Mouse (Mus musculus): ENCODE results near the gene Mkks. TPM values are rescaled to one million over a fixed set of nuclear protein-coding genes. Genes with fewer than 3 reads are reported as not detected.
"Not testable (repeated sequence)": the region's sequence is repeated elsewhere in the genome, so short reads cannot be mapped to it uniquely, and the experiment has no call there.

The Mkks gene
- polyA plus RNA-seq, 1 experiment from 2014 or later, result 26.2 TPM

GRCm38 (mm10) chr2:136894494-136894893, 3.3 kb upstream of the Mkks start:
- no peak overlapping the region for H3K4me2 ChIP-seq (replicated peaks; ENCODE audit: low read depth)
- no peaks in the 10 kb centered on the region for H3K36me3 ChIP-seq (ENCODE audit: control insufficient read depth, insufficient read depth)
- 74% methylated on average over 2 of the region's 2 CpGs for WGBS
- no peaks in the 10 kb centered on the region for H3K9me3 ChIP-seq (ENCODE audit: control insufficient read depth)
- no peak overlapping the region for H3K4me3 ChIP-seq (ENCODE audit: low read depth, low read length)
- no peaks in the 10 kb centered on the region for H3K27me3 ChIP-seq (replicated peaks; ENCODE audit: control insufficient read depth, insufficient read depth, low read length)
- H3K9ac ChIP-seq (ENCODE audit: low read depth, low read length), result no peak overlapping the region
- no peak overlapping the region for H3K27ac ChIP-seq (ENCODE audit: low read depth, low read length)
- no peaks in the 10 kb centered on the region for H3K4me1 ChIP-seq (replicated peaks; ENCODE audit: control insufficient read depth, insufficient read depth, low read length)
- ATAC-seq, result no peak
- TF ChIP-seq CTCF (IDR thresholded peaks at IDR 0.05; ENCODE audit: low read depth), result no peak

- Histone ChIP-seq H3K4me3 (ENCODE audit: low read depth, low read length) (peak overlapping the region; percentile 73), H3K4me1 (replicated peaks; ENCODE audit: control insufficient read depth, insufficient read depth, low read length) (no peaks in the 10 kb centered on the region), H3K9ac (ENCODE audit: low read depth, low read length) (peak overlapping the region; percentile 60), H3K9me3 (ENCODE audit: control insufficient read depth) (no peaks in the 10 kb centered on the region), H3K27ac (ENCODE audit: low read depth, low read length) (peak overlapping the region; percentile 73), H3K36me3 (ENCODE audit: control insufficient read depth, insufficient read depth) (no peaks in the 10 kb centered on the region), H3K4me2 (replicated peaks; ENCODE audit: low read depth) (peak overlapping the region; percentile 63), H3K27me3 (replicated peaks; ENCODE audit: control insufficient read depth, insufficient read depth, low read length) (no peaks in the 10 kb centered on the region)
- WGBS, result under 1% methylated on average over 23 of the region's 23 CpGs
- peak; percentile 29 for TF ChIP-seq CTCF (IDR thresholded peaks at IDR 0.05; ENCODE audit: low read depth)
- ATAC-seq, result peak; percentile 80
Observed at GRCm38 (mm10) chr2:136891951-136892371, 772 bp upstream of the Mkks start.

- not testable (repeated sequence) for H3K4me1 ChIP-seq (replicated peaks; ENCODE audit: control insufficient read depth, insufficient read depth, low read length); H3K36me3 ChIP-seq (ENCODE audit: control insufficient read depth, insufficient read depth); H3K9me3 ChIP-seq (ENCODE audit: control insufficient read depth); H3K27me3 ChIP-seq (replicated peaks; ENCODE audit: control insufficient read depth, insufficient read depth, low read length)
- WGBS, result 3% methylated on average over 15 of the region's 15 CpGs
- H3K4me3 ChIP-seq (ENCODE audit: low read depth, low read length), result peak overlapping the region; percentile 73
- peak overlapping the region; percentile 76 for H3K9ac ChIP-seq (ENCODE audit: low read depth, low read length)
- ATAC-seq, result peak; percentile 68
- H3K27ac ChIP-seq (ENCODE audit: low read depth, low read length), result peak overlapping the region; percentile 92
- peak overlapping the region; percentile 59 for H3K4me2 ChIP-seq (replicated peaks; ENCODE audit: low read depth)
Observed at GRCm38 (mm10) chr2:136890716-136891067, 497 bp downstream of the Mkks start.

GRCm38 (mm10) chr2:136886846-136887245, 4.3 kb downstream of the Mkks start:
- WGBS, result 58% methylated on average over 4 of the region's 4 CpGs

GRCm38 (mm10) chr2:136885579-136885978, 5.6 kb downstream of the Mkks start, which contains the start of gene AL731706.2:
AL731706.2 (minus strand) TSS chr2:136885679.
- H3K4me3 ChIP-seq (ENCODE audit: low read depth, low read length), result no peak within 1 kb of the TSS
- H3K4me1 ChIP-seq (replicated peaks; ENCODE audit: control insufficient read depth, insufficient read depth, low read length), result no peaks in the 10 kb centered on the region
- no peaks in the 10 kb centered on the region for H3K9me3 ChIP-seq (ENCODE audit: control insufficient read depth)
- WGBS, result 93% methylated on average over 2 of the region's 2 CpGs
- no peak within 1 kb of the TSS for H3K4me2 ChIP-seq (replicated peaks; ENCODE audit: low read depth)
- no peaks in the 10 kb centered on the region for H3K27me3 ChIP-seq (replicated peaks; ENCODE audit: control insufficient read depth, insufficient read depth, low read length)
- peaks cover 37% of the 10 kb centered on the region for H3K36me3 ChIP-seq (ENCODE audit: control insufficient read depth, insufficient read depth)
- TF ChIP-seq CTCF (IDR thresholded peaks at IDR 0.05; ENCODE audit: low read depth), result no peak
- H3K27ac ChIP-seq (ENCODE audit: low read depth, low read length), result no peak within 1 kb of the TSS
- H3K9ac ChIP-seq (ENCODE audit: low read depth, low read length), result no peak within 1 kb of the TSS
- ATAC-seq, result no peak

More at GRCm38 (mm10) chr2:136886846-136887245, 4.3 kb downstream of the Mkks start:
- Histone ChIP-seq H3K4me2 (replicated peaks; ENCODE audit: low read depth) (no peak overlapping the region), H3K4me3 (ENCODE audit: low read depth, low read length) (no peak overlapping the region), H3K9ac (ENCODE audit: low read depth, low read length) (no peak overlapping the region), H3K27me3 (replicated peaks; ENCODE audit: control insufficient read depth, insufficient read depth, low read length) (no peaks in the 10 kb centered on the region), H3K4me1 (replicated peaks; ENCODE audit: control insufficient read depth, insufficient read depth, low read length) (no peaks in the 10 kb centered on the region), H3K27ac (ENCODE audit: low read depth, low read length) (no peak overlapping the region), H3K9me3 (ENCODE audit: control insufficient read depth) (no peaks in the 10 kb centered on the region), H3K36me3 (ENCODE audit: control insufficient read depth, insufficient read depth) (peaks cover 25% of the 10 kb centered on the region)
- peak; percentile 57 for TF ChIP-seq CTCF (IDR thresholded peaks at IDR 0.05; ENCODE audit: low read depth)
- no peak for ATAC-seq

GRCm38 (mm10) chr2:136854543-136855388, 36.4 kb downstream of the Mkks start:
- H3K27me3 ChIP-seq (replicated peaks; ENCODE audit: control insufficient read depth, insufficient read depth, low read length), result no peaks in the 10 kb centered on the region
- H3K9ac ChIP-seq (ENCODE audit: low read depth, low read length), result no peak overlapping the region
- TF ChIP-seq CTCF (IDR thresholded peaks at IDR 0.05; ENCODE audit: low read depth), result no peak
- no peak overlapping the region for H3K4me3 ChIP-seq (ENCODE audit: low read depth, low read length)
- no peaks in the 10 kb centered on the region for H3K36me3 ChIP-seq (ENCODE audit: control insufficient read depth, insufficient read depth)
- 59% methylated on average over 5 of the region's 5 CpGs for WGBS
- H3K4me2 ChIP-seq (replicated peaks; ENCODE audit: low read depth), result no peak overlapping the region
- H3K27ac ChIP-seq (ENCODE audit: low read depth, low read length), result no peak overlapping the region
- no peaks in the 10 kb centered on the region for H3K4me1 ChIP-seq (replicated peaks; ENCODE audit: control insufficient read depth, insufficient read depth, low read length)
- no peak for ATAC-seq
- H3K9me3 ChIP-seq (ENCODE audit: control insufficient read depth), result no peaks in the 10 kb centered on the region

All from intestine, postnatal 0 days (tissue).